ENCODE assay signal across 17 mouse cellular contexts in the genomic region with DNA sequence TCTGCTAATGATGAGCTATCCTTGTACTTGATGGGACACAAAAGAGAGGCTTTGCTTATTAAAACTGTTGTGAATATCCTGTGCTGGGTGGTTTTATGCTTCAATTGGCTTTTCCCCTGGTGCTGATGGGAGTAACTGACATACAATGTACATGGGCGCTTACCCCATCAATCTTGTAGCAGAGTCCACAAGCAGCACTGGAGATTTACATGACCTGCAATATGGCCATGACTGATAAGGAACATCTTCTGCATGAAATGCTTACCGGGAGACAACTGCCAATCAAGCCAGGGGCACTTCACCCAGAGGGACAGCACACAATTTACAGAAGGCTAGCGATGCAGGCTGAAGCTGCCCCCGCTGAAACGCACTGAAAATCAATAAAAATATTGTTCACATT.
DNase-seq lines count a peak whose midpoint lies in the region; ATAC-seq and TF ChIP-seq lines count a peak whose summit lies in the region.
"Had no signal": no experiment of that assay in that cellular context is flagged by ENCODE, and none has a peak within 500 bp of the region (broad histone marks: within the 10 kb centered on the region; RNA-seq: fewer than 3 reads in every experiment).

No protein-coding gene starts in this region.

- 58% methylated on average over 5 of the region's 5 CpGs for WGBS in hindbrain, embryonic 13.5 days
- 79% methylated on average over 5 of the region's 5 CpGs for WGBS in hindbrain, postnatal 0 days
- WGBS in midbrain, embryonic 13.5 days = 70% methylated on average over 5 of the region's 5 CpGs

- peak; percentile 71 for ATAC-seq in hindbrain, embryonic 13.5 days (ENCODE audit: low FRiP score)
- ATAC-seq in hindbrain, postnatal 0 days = no peak
- peak; percentile 91 for ATAC-seq in midbrain, embryonic 13.5 days
- no peak for ATAC-seq in frontal cortex, adult (ENCODE audit: low TSS enrichment)
- ATAC-seq: forebrain, embryonic 15.5 days had no signal

- no peaks in the 10 kb centered on the region for H3K27me3 ChIP-seq in hindbrain, embryonic 13.5 days
- no peaks in the 10 kb centered on the region for H3K27me3 ChIP-seq in hindbrain, postnatal 0 days (ENCODE audit: insufficient read depth, low read length)
- no peaks in the 10 kb centered on the region for H3K27me3 ChIP-seq in midbrain, embryonic 13.5 days
- H3K27me3 ChIP-seq: embryonic facial prominence, embryonic 12.5 days; heart, embryonic 12.5 days; hindbrain, embryonic 15.5 days had no signal

- H3K9ac ChIP-seq in hindbrain, embryonic 13.5 days = no peak overlapping the region
- no peak overlapping the region for H3K9ac ChIP-seq in hindbrain, postnatal 0 days (replicated peaks; ENCODE audit: low read length)
- H3K9ac ChIP-seq in midbrain, embryonic 13.5 days (replicated peaks) = no peak overlapping the region
- H3K9ac ChIP-seq: embryonic facial prominence, embryonic 12.5 days; forebrain, embryonic 15.5 days; heart, embryonic 12.5 days; hindbrain, embryonic 15.5 days had no signal

- H3K4me3 ChIP-seq in hindbrain, embryonic 13.5 days = no peak overlapping the region
- no peak overlapping the region for H3K4me3 ChIP-seq in hindbrain, postnatal 0 days (ENCODE audit: low read length)
- no peak overlapping the region for H3K4me3 ChIP-seq in midbrain, embryonic 13.5 days (replicated peaks)
- H3K4me3 ChIP-seq: embryonic facial prominence, embryonic 12.5 days; forebrain, embryonic 15.5 days; heart, embryonic 12.5 days; hindbrain, embryonic 15.5 days had no signal

- no peaks in the 10 kb centered on the region for H3K36me3 ChIP-seq in hindbrain, embryonic 13.5 days
- H3K36me3 ChIP-seq in hindbrain, postnatal 0 days (ENCODE audit: insufficient read depth, low read length) = no peaks in the 10 kb centered on the region
- no peaks in the 10 kb centered on the region for H3K36me3 ChIP-seq in midbrain, embryonic 13.5 days
- H3K36me3 ChIP-seq: embryonic facial prominence, embryonic 12.5 days; forebrain, embryonic 15.5 days; G1E; heart, embryonic 12.5 days; hindbrain, embryonic 15.5 days had no signal

- no peak overlapping the region for H3K27ac ChIP-seq in hindbrain, embryonic 13.5 days
- H3K27ac ChIP-seq in hindbrain, postnatal 0 days = no peak overlapping the region
- no peak overlapping the region for H3K27ac ChIP-seq in midbrain, embryonic 13.5 days
- H3K27ac ChIP-seq: embryonic facial prominence, embryonic 12.5 days; forebrain, embryonic 15.5 days; hindbrain, embryonic 15.5 days had no signal

- TF ChIP-seq CTCF in hindbrain, postnatal 0 days (IDR thresholded peaks at IDR 0.05; ENCODE audit: low read depth) = no peak
- no peak for TF ChIP-seq CTCF in brain, embryonic 14.5 days (IDR thresholded peaks at IDR 0.05; ENCODE audit: borderline replicate concordance, extremely low read depth, insufficient read depth, insufficient read length)

- DNase-seq in hindbrain, postnatal 0 days (ENCODE audit: low spot score) = no peak
- DNase-seq in brain, embryonic 14.5 days (ENCODE audit: low read depth) = peak; percentile 66
- DNase-seq in left cerebral cortex, adult 11 months (ENCODE audit: low spot score) = no peak
- DNase-seq: adrenal gland, adult 8-10 months; adrenal gland, postnatal 36 days; cerebellum, adult 11-12 months; cerebellum, adult 9-10 months; cerebellum, postnatal 25 days; gastrocnemius, postnatal 10 days had no signal

- H3K4me2 ChIP-seq in hindbrain, embryonic 13.5 days = no peak overlapping the region
- no peak overlapping the region for H3K4me2 ChIP-seq in hindbrain, postnatal 0 days (ENCODE audit: low read depth, low read length)
- H3K4me2 ChIP-seq in midbrain, embryonic 13.5 days (replicated peaks) = no peak overlapping the region
- H3K4me2 ChIP-seq: embryonic facial prominence, embryonic 12.5 days; forebrain, embryonic 15.5 days; heart, embryonic 12.5 days; hindbrain, embryonic 15.5 days had no signal

- peaks cover 6% of the 10 kb centered on the region; the same call in 1 of the 2 replicates for H3K4me1 ChIP-seq in hindbrain, embryonic 13.5 days (replicated peaks)
- no peaks in the 10 kb centered on the region for H3K4me1 ChIP-seq in hindbrain, postnatal 0 days (ENCODE audit: insufficient read depth, low read length)
- peaks cover 16% of the 10 kb centered on the region; the same call in 1 of the 2 replicates for H3K4me1 ChIP-seq in midbrain, embryonic 13.5 days (replicated peaks)
- H3K4me1 ChIP-seq: embryonic facial prominence, embryonic 12.5 days; forebrain, embryonic 15.5 days; heart, embryonic 12.5 days; hindbrain, embryonic 15.5 days had no signal

- H3K9me3 ChIP-seq in hindbrain, embryonic 13.5 days = no peaks in the 10 kb centered on the region
- H3K9me3 ChIP-seq in hindbrain, postnatal 0 days (ENCODE audit: low read length) = peaks cover 5% of the 10 kb centered on the region; the same call in 1 of the 2 replicates
- no peaks in the 10 kb centered on the region; the same call in 1 of the 2 replicates for H3K9me3 ChIP-seq in midbrain, embryonic 13.5 days
- H3K9me3 ChIP-seq: embryonic facial prominence, embryonic 12.5 days; forebrain, embryonic 15.5 days; hindbrain, embryonic 15.5 days had no signal

- no peak for TF ChIP-seq POLR2A in brain, embryonic 14.5 days (IDR thresholded peaks at IDR 0.05; ENCODE audit: borderline replicate concordance, extremely low read depth, insufficient read depth, insufficient read length, poor library complexity, severe bottlenecking)

Comparison
In these comparisons a context has a peak if more than half of its experiments do, and no peak if none do; other contexts are left out.
1. ATAC-seq: peak in hindbrain, embryonic 13.5 days (single experiment) and midbrain, embryonic 13.5 days (single experiment); none in hindbrain, postnatal 0 days (single experiment) and frontal cortex, adult (single experiment).